Mouse (Mus musculus) cerebral cortex, adult 2 months (tissue): ENCODE results near the gene Dnajc5g.

Experiments
- WGBS: fragments of 180-500 bp; shearing (Covaris S2); methylation state at CpG from one replicate; pipeline ENCODE4 v1.1.7; 2018; 5-methylcytosine and 5-hydroxymethylcytosine counted together

Gene Dnajc5g

DNA sequence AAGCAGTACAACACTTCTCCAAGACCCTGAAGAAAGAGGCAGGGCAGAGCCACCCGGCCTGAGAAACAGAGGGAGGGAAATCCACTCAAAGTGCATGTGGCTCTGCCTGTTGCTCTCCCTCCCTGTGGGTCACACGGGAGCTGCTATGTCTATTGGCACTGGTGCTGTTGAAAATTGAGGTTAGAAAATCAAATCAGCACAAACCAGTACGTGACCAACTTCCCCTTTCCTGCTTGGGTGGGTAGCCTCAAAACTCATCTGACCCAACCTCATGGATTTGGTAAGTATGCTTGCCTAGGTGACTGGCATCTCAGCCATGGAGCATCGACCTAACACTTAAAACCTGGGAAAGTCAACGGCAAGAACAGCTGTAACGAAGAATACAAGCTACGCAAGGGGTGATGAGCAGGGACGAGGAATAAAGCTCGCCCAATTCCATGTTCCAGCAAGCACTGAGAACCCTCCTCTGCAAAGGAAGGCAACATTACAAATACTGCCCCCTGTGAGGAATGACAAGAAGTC, at the start of gene Dnajc5g:
Gene Dnajc5g, plus strand, starts transcription at position 472 of the 522 bp plus-strand sequence.
- WGBS, result 86% methylated on average over 9 of the region's 9 CpGs

DNA sequence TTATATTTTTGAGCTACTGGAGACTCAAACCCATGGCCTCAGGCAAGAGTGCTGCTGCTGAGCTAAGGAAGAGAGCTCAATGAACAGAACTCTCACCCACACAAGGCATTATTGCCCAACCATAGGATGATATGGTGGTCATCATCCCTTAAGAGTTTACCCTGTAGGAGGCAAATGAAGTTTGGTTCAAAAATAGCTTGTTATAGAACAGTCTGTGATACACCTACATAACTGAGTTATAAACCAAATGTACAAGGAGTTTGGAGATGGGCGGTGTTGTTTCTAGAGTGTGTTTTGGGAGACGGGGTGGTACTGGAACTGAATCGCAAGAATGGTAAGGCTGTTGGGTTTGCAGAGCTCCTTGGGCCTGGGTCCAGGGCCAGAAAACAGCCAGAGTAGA, 36.3 kb upstream of the Dnajc5g start:
- 62% methylated on average over 3 of the region's 3 CpGs for WGBS

DNA sequence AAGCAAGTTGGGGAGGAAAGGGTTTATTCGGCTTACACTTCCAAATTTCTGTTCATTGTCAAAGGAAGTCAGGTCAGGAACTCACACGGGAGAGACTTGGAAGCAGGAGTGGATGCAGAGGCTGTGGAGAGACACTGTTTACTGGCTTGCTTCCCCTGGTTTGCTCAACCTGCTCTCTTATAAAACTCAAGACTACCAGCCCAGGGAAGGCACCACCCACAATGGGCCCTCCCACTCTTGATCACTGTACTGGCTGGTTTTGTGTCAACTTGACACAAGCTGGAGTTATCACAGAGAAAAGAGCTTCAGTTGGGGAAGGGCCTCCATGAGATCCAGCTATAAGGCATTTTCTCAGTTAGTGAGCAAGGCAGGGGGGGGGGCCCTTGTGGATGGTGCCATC, 35.0 kb upstream of the Dnajc5g start:
- WGBS, result 64% methylated on average over 2 of the region's 2 CpGs

DNA sequence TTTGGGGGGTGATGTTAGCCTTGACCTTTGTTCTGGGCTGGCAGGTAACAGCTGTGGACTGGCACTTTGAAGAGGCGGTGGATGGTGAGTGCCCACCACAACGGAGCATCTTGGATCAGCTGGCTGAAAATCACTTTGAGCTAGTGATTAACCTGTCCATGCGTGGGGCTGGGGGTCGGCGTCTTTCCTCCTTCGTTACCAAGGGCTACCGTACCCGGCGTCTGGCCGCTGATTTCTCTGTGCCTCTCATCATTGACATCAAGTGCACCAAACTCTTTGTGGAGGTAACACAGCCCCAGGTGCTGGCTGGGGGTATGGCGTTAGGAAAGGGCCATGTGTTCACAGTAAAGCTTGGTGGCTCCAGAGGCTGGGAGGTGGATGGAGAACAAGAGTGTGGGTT, 34.3 kb upstream of the Dnajc5g start:
- 94% methylated on average over 11 of the region's 11 CpGs for WGBS

DNA sequence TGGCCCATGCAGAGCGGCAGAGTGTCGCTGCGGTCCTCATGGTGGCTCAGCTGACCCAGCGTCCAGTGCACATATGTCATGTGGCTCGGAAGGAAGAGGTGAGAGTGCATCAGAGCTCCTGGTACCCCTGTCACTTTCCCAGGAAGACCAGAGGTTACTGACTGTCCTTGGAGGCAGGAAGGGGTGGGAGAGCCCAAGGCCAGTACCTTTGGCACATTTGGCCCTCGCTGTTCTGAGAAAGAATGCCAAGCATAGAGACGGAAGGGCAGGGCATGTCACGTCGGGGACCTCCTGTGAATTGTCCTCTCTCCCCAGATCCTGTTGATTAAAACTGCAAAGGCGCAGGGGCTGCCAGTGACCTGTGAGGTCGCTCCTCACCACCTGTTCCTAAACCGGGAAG, 32.9 kb upstream of the Dnajc5g start:
- 89% methylated on average over 12 of the region's 12 CpGs for WGBS

DNA sequence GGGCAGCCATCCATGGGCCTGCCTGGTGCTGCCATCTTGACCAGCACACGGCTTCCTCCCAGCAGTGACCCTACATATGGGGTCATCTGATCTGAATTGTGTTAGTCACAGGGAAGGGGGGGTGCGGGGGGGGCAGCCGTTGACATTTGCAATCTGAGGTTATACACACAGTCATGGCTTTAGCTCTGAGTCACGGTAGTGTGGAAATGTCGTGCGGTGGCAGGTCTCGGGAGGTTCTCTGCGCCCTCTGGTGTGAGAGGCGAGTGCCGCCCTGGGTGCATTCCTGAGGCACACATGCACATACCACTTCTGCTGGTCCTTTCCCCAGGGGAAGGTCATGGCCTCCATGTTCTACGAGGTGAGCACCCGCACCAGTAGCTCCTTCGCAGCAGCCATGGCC, 29.7 kb upstream of the Dnajc5g start:
- WGBS, result 90% methylated on average over 13 of the region's 13 CpGs

DNA sequence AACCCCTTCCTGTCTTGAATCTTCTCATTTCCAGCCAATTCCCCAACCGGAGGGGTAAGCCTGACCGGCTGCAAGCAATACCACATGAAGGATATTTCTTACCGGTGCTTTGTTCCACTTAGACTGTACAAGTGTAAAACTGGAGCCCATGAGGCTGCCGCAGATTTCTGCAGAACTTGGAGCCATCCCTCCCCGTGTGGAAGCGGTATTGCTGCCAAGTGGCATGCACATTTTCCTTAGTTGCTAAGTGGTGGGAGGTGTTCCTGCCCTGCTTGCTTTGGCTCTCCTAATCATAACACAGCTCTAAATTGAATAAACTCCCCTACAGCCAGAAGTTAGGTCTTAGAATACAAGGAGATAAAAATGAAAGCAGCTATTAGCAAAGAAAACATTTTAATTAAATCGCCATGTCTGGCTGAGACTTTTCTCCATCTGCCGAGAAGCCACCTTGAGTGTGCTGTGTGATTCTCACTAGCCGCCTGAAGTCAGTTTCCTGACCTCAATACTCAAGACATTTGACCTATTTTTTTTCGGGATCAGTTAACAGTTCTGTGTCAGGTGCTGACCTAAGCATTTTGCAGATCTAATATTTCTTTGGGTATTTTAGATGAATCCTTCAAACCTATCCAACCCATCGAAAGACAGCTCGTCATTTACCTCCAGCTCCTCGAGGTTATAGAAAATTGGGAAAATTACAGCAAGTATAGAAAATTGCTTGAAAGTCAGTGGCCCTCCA, 25.9 kb upstream of the Dnajc5g start:
- WGBS, result 41% methylated on average over 13 of the region's 13 CpGs

DNA sequence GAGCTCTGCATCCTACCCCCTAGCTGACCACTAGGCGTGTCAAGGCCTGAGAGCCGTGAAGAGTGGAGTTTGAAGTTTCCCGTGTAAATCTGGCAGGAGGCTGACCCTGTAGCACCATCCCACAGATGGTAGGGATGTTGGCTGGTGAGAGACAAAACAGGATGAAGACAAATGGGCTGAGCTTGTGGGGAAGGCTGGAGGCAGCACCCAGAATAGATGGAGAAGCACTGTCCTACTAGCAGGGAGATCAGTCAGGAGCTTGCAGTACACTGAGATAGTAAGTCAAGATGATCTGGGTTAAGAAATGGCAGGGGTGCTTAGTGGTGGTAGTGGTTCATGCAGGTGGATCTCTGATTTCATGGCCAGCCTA, 25.3 kb upstream of the Dnajc5g start:
- WGBS, result 41% methylated on average over 3 of the region's 3 CpGs

DNA sequence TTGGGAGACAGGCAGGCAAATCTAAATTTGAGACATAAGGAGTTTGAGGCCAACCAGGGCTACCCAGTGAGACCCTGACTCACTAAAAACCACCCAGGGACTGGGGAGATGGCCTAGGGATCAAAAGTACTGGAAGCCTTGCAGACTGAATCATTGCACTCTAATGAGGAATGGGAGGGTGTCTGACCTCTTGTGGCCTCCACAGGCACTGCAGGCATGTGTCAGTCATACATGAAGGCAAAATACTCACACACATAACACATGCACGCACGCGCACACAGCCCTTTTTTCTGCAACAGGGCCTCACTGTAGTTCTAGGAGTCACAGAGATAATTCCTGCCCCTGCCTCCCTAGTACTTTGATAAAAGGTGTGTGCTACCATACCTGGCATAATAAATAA, 24.7 kb upstream of the Dnajc5g start:
- WGBS, result 83% methylated on average over 3 of the region's 3 CpGs

DNA sequence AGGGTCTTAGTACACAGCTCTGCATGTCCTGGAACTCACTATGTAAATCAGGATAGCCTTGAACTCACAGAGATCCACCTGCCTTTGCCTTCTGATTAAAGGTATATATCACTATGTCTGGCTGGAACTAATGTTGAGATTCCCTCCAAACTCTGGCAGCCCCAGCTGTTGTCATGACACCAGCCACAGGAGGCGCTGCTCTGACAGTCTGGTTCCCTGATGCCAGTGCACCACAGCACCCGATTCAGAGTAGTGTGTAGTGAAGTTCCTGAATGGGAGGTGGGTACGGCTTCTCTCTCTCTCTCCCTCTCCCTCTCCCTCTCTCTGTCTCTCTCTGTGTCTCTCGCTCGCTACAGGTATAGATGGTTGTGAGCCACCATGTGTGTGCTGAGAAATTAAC, 23.7 kb upstream of the Dnajc5g start:
- WGBS, result 16% methylated on average over 5 of the region's 5 CpGs

DNA sequence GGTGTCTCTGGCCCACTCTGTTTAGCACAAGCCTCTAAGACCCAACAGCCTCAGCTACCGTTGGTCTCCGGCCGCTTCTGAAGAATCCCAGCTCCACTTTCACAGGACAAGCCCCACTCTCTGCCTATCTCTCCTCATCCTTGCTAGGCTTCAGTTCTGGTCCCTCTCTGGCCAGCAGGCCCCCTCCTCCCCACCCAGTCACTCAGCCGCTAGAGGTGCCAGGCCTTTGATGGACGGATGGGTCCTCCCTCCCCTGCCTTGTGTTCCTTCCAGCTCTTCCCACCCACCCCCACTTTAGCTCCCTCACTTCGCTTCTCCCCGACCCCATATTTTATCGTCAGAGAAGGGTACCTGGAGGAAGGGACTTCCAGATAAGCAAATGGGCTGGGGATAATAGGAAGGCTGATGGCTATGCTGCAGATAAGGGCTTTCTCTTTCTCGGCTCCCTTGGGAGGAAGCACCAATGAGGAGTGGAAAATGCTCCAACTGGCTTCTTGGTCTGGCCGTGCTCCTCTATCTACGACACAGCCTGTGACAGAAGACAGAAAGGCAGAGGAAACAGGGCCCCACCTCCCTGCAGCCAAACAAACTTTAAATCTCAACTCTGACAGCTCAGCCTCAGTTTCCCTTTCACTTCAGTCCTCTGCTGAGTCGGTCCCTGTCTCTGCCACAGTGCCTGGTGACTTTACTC, 23.0 kb upstream of the Dnajc5g start:
- WGBS, result 50% methylated on average over 12 of the region's 12 CpGs

DNA sequence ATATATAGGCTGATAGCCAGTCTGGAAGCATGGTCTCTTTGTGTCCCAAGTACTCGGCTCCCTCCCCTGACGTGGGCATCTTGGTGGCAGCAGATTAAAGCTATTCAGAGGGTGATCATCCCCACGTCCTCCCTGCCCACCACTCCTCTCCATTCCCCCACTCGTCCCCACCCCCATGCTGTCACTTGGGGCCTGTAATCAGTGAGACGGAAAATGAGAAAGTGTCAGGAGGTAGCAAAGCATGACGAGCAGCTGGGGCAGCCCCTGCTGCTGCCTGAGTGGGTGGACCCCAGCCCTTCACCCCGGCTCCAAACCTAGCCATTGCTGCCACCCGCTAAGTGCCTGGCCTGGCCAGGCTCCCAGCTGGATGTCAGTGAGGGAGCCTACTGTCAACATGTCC, 22.1 kb upstream of the Dnajc5g start:
- WGBS, result 23% methylated on average over 8 of the region's 8 CpGs

DNA sequence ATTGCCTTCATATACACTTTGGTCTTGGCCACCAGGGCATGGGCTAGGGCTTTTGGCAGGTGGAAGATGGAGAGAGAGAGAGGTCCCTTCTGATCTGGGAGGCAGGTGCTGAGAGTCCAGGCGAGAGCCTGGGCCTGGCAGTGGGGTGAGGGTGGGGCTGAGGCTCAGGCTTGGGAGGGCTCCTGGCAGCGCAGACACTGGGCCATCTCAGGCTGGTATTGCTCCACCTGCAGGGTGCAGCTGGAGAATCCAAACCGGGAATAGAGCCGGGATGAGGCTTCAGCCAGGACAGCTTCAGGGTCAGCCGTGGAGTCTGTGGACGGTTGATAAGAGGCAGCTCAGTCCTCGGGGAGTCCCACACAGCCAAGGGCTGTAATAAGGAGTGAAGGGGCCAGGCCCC, 19.5 kb upstream of the Dnajc5g start:
- WGBS, result 52% methylated on average over 7 of the region's 7 CpGs

DNA sequence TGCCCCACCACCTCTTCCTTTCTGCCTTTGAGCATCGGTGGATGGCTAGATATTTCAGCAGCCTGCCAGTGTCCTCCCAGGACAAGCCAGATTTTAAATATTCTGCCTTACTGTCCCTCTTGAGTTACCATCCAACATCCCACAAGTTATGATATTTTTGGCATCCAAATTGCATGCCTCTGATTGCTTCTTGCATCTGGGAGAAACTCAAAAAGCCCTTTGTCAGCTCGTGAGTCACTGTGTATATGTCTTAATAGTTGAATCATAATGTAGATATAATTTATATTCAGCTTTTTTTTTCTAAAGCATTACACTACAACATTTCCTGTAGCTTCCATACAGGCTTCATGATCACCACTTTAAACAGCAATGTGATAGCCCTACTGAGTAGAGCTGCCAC, 19.0 kb upstream of the Dnajc5g start:
- WGBS, result 37% methylated on average over 2 of the region's 2 CpGs

DNA sequence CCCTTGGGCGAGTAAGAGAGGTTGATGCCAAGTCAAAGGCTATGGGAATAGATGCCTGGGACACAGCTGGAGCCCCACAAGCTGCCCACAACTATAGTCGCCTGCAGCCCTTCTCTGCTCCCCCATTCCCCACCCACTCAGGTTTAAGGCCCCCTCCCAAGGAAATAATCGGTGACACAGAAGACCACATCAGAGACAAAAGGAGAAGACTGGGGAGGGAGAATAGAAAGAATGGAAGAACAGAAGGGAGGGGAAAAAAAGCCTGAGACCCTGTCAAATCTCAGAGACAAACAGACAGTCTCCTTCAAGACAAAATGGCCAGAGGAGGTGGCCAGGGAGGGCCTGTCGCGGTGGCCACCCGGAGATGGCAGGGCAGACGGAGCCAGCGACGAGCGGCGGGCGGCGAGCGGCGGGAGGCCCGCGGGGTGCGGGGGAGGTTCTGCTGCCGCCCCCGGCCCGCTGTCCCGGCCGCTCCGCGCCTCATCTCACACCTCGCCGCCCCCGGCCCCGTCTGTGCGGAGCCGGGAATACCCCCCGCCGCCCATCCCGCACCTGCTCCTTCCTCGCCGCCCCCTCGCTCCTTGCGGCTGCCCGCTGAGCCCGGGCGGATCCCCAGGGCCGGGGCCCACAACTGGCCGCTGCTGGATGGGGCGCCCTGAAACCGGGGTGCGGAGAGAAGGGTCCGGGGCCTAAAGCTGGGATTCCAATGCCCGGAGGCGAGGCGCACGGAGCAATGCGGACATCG, 13.7 kb upstream of the Dnajc5g start:
- 7% methylated on average over 51 of the region's 53 CpGs for WGBS

DNA sequence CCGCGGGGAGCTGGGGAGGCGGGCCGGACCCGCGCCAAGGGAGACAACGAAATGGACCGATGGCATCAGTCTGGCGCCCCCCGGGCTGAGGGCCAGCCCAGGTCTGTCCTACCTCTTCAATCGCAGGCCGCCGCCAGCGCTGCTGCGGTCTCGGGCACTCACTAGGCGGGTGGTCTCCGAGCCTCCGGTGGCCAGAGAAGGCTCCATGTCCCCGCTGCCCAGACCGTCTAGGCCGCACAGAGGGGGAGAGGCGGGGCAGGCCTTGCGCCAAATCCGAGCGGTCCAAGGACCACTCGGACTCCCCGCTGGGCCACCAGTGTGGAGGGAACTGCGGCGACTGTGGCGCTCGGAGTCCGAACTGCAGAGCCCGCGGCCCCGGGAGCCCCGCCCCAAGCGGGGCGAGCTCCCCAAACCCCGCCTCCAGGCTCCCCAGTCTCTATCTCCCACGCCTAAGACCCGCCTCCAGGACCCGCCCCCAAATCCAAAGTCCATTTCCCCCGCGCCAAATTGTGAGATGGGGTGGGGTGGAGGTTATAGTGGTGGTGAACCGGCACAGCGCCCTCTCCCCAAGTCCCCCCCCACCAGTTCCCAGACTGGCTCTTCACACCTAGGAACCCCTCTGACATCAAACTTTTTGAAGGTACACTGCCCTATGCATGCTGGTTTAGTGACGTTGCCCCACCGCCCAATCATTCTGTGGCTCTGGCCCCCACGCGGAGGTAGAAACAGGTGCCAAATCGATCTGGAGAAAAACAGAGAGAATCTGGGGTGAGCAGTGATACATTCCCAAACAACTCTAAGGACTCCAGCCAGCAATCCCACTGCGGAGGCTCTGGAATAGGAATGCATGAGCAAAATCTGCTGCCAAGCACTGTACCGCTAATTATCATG, 12.7 kb upstream of the Dnajc5g start:
- WGBS, result under 1% methylated on average over 54 of the region's 54 CpGs

DNA sequence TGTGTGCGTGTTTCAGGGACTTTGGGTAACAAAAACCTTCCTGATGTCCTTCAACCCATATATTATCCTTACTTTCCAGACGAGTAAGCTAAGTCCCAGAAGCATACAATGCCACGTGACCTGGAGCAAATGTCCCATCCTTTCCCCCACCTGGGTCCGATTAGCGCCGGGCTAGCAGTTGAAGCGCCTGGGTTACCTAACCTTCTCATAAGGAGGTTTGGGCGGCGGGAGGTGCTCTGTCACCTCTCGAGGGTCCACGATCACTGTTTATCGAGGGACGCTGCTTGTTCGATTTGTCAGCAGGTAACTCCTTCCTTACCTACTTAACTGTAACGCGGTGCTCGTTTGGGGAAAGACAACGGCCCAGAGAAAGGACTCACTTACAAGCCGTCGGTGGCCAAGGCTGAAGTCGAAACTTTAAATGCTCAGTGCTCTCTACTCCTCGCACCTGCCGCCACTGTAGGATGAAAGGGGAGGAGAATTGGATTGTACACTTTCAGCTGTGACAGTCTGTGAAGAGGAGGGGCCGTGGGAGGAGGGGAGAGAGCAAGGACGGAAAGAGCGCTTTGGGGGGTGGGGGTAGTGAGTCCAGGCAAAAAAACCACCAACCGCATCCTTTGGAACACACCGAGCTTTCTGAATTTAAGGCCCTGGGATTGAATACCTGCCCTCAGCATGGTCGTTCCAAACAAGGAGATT, 11.8 kb upstream of the Dnajc5g start:
- 2% methylated on average over 29 of the region's 29 CpGs for WGBS

DNA sequence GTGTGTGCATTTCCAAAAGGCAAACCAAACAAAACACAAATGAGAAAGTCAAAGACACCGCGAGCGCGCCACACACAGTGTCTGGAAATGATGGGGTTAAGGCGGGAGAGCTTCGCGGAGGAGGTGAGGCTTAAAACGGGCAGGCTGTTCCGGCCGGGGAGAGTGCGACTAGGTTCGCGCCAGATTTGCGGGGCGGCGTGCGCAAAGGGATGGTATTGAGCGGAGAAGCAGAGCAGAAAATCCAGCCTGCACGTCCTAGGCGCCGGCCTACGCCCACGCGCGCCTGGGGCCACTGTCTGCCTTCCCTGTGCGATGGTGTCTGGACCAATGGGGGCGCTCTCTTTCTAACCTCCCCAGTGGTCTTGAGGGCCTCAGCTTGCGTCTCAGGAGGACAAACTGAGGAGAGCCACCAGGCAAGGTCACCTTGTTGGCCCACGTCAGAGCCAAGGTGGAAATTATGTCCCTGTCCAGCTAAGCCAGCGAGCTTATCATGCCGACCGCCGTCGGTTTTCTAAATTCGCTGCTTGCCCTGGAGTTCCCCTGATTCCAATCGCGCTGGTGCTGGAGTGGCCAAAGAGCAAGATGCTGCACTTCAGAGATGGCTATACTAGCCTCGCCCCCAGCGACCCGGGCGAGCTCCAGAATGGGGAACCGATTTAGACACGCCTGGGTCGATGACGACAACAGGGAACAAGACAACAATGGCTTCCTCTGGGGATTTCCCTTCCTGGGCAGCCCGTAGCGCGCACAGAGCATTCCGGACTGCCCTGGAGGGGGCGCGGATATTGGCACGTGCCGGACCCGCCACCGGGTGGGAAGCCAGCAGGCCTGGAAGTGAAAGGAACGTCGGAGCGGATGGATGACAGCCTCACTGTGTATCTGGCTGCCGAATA, 11.0 kb upstream of the Dnajc5g start:
- 2% methylated on average over 59 of the region's 59 CpGs for WGBS

DNA sequence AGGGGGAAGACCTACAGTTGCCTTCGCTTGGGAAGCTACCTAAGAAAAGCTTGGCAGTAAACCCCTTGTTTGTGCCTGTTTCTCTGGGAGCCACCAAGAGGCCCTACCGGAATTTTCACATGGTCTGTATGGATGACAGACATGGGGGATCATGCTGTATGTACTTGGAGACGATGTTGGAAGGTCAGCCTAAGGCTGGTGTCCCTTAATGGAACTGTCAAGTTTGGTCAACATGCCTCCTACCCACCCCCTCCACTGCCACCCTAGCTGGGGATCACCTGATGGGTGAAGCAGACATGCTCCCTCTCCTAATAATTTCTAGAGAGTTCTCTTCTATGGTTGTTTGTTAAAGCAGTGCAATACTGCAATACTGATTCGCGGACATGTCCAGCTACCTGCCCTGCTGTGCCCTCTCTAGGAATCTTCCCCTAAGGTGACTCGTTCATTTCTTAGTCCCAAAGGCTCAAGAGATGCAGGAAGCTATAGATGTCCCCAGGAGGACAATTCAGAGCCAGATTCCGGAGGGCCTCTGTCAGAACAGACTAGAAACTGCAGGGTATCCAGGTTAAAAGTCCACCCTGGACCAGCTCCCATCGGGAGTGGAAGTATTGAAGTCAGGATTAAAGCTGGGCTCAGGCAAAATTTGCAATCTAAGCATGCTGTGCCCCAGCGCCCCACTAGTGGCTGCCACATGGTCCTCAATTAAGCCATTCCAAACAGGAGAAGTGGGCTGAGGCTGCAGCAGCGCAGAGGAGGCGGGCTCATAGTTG, 10.2 kb upstream of the Dnajc5g start:
- WGBS, result 41% methylated on average over 11 of the region's 11 CpGs
